Mouse (Mus musculus) limb, embryonic 10.5 days (tissue): ENCODE measurements around the gene Zfp536. TPM values are rescaled to one million over a fixed set of nuclear protein-coding genes. Genes with fewer than 3 reads are reported as not detected.
"Not testable (repeated sequence)": the region's sequence is repeated elsewhere in the genome, so short reads cannot be mapped to it uniquely, and the experiment has no call there.

Experiments used
- DNase-seq: peaks from one replicate; pipeline ENCODE4 v3.0.0-alpha.2; 2017; ENCODE audit warnings: low spot score
- H3K27ac ChIP-seq: fragments of 300-500 bp; sonication (generic); 2 replicates; pipeline ENCODE4 v1.5.1; 2016; ENCODE audit warnings: mild to moderate bottlenecking
- H3K27me3 ChIP-seq: fragments of 300-500 bp; sonication (generic); 2 replicates; pipeline ENCODE4 v1.6.1; 2016; ENCODE audit warnings: low read depth, mild to moderate bottlenecking; ENCODE audit not compliant: poor library complexity, severe bottlenecking
- H3K36me3 ChIP-seq: fragments of 300-500 bp; sonication (generic); 2 replicates; pipeline ENCODE4 v1.6.1; 2016; ENCODE audit warnings: mild to moderate bottlenecking, moderate library complexity
- H3K4me1 ChIP-seq: fragments of 300-500 bp; sonication (generic); 2 replicates; pipeline ENCODE4 v1.6.1; 2016
- H3K4me3 ChIP-seq: fragments of 300-500 bp; sonication (generic); 2 replicates; pipeline ENCODE4 v1.5.1; 2016; ENCODE audit warnings: mild to moderate bottlenecking, moderate library complexity
- H3K9me3 ChIP-seq: fragments of 300-500 bp; sonication (generic); replicated peaks from 2 replicates; pipeline ENCODE4 v1.6.1; 2016; ENCODE audit warnings: mild to moderate bottlenecking
- WGBS: fragments of 180-500 bp; shearing (Covaris S2); methylation state at CpG from one replicate; pipeline ENCODE4 v1.1.7; 2016; 5-methylcytosine and 5-hydroxymethylcytosine counted together
- polyA plus RNA-seq: library from polyadenylated mRNA; unstranded; fragments of >200 nt; fragmentation: Nextera tagmentation; extraction: Ambion mirVana; gene quantifications from 2 replicates; pipeline ENCODE4 v1.2.1, GENCODE M21; 2016

Zfp536 gene
- polyA plus RNA-seq, 1 experiment from 2014 or later = 1.8 TPM

- no peaks in the 10 kb centered on the region for H3K9me3 ChIP-seq
- WGBS = 82% methylated on average over 7 of the region's 7 CpGs
- DNase-seq = no peak
- peaks cover 26% of the 10 kb centered on the region for H3K27me3 ChIP-seq
- H3K4me1 ChIP-seq = 0 out of 2 replicates have a peak, but pooled peaks cover 6% of the 10 kb centered on the region
- H3K36me3 ChIP-seq = no peaks in the 10 kb centered on the region
- H3K27ac ChIP-seq = no peak overlapping the region
- H3K4me3 ChIP-seq = no peak overlapping the region
Observed at GRCm38 (mm10) chr7:37716626-37717025, 56.8 kb downstream of the Zfp536 start.

GRCm38 (mm10) chr7:37704464-37704863 lies 69.0 kb downstream of the Zfp536 start:
- no peaks in the 10 kb centered on the region for H3K36me3 ChIP-seq
- no peak overlapping the region for H3K27ac ChIP-seq
- no peaks in the 10 kb centered on the region for H3K9me3 ChIP-seq
- no peak overlapping the region for H3K4me3 ChIP-seq
- H3K4me1 ChIP-seq = no peaks in the 10 kb centered on the region
- H3K27me3 ChIP-seq = no peaks in the 10 kb centered on the region; the same call in 1 of the 2 replicates
- 94% methylated on average over 9 of the region's 9 CpGs for WGBS
- no peak for DNase-seq

GRCm38 (mm10) chr7:37697378-37697777 lies 76.1 kb downstream of the Zfp536 start:
- not testable (repeated sequence) for H3K27ac ChIP-seq, H3K36me3 ChIP-seq, H3K4me3 ChIP-seq, DNase-seq, H3K27me3 ChIP-seq, H3K9me3 ChIP-seq
- peaks cover 13% of the 10 kb centered on the region for H3K4me1 ChIP-seq
- WGBS = 93% methylated on average over 3 of the region's 3 CpGs

- H3K36me3 ChIP-seq = no peaks in the 10 kb centered on the region
- no peak for DNase-seq
- 59% methylated on average over 5 of the region's 5 CpGs for WGBS
- no peak overlapping the region for H3K4me3 ChIP-seq
- H3K4me1 ChIP-seq = peaks cover 23% of the 10 kb centered on the region
- H3K27ac ChIP-seq = no peak overlapping the region
- no peaks in the 10 kb centered on the region; the same call in 1 of the 2 replicates for H3K27me3 ChIP-seq
- no peaks in the 10 kb centered on the region for H3K9me3 ChIP-seq
Observed at GRCm38 (mm10) chr7:37695066-37695465, 78.4 kb downstream of the Zfp536 start.

GRCm38 (mm10) chr7:37690606-37691005 lies 82.8 kb downstream of the Zfp536 start:
- Histone ChIP-seq H3K4me3 (no peak overlapping the region), H3K4me1 (peaks cover 33% of the 10 kb centered on the region), H3K27ac (no peak overlapping the region), H3K27me3 (no peaks in the 10 kb centered on the region), H3K9me3 (no peaks in the 10 kb centered on the region), H3K36me3 (no peaks in the 10 kb centered on the region)
- 92% methylated on average over 10 of the region's 10 CpGs for WGBS
- no peak for DNase-seq

GRCm38 (mm10) chr7:37689561-37690305 lies 83.7 kb downstream of the Zfp536 start:
- Histone ChIP-seq H3K4me3 (no peak overlapping the region), H3K27me3 (no peaks in the 10 kb centered on the region), H3K27ac (no peak overlapping the region), H3K4me1 (peaks cover 27% of the 10 kb centered on the region), H3K9me3 (no peaks in the 10 kb centered on the region), H3K36me3 (no peaks in the 10 kb centered on the region)
- 78% methylated on average over 23 of the region's 23 CpGs for WGBS
- no peak for DNase-seq

- H3K9me3 ChIP-seq = no peaks in the 10 kb centered on the region
- no peak overlapping the region for H3K27ac ChIP-seq
- no peak overlapping the region for H3K4me3 ChIP-seq
- H3K4me1 ChIP-seq = peaks cover 27% of the 10 kb centered on the region
- H3K27me3 ChIP-seq = no peaks in the 10 kb centered on the region
- no peak for DNase-seq
- WGBS = 55% methylated on average over 11 of the region's 11 CpGs
- no peaks in the 10 kb centered on the region for H3K36me3 ChIP-seq
Observed at GRCm38 (mm10) chr7:37689107-37689511, 84.3 kb downstream of the Zfp536 start.

GRCm38 (mm10) chr7:37686366-37686765 lies 87.1 kb downstream of the Zfp536 start:
- Histone ChIP-seq H3K9me3 (no peaks in the 10 kb centered on the region), H3K27ac (no peak overlapping the region), H3K4me3 (no peak overlapping the region), H3K4me1 (peaks cover 16% of the 10 kb centered on the region; the same call in 1 of the 2 replicates), H3K36me3 (no peaks in the 10 kb centered on the region), H3K27me3 (no peaks in the 10 kb centered on the region)
- no peak for DNase-seq
- 89% methylated on average over 2 of the region's 2 CpGs for WGBS

GRCm38 (mm10) chr7:37685247-37685646 lies 88.2 kb downstream of the Zfp536 start:
- no peaks in the 10 kb centered on the region for H3K36me3 ChIP-seq
- peaks cover 11% of the 10 kb centered on the region; the same call in 1 of the 2 replicates for H3K4me1 ChIP-seq
- no peaks in the 10 kb centered on the region for H3K27me3 ChIP-seq
- no peak for DNase-seq
- WGBS = 82% methylated on average over 3 of the region's 3 CpGs
- H3K9me3 ChIP-seq = no peaks in the 10 kb centered on the region
- H3K27ac ChIP-seq = no peak overlapping the region
- no peak overlapping the region for H3K4me3 ChIP-seq

GRCm38 (mm10) chr7:37681335-37681734 lies 92.1 kb downstream of the Zfp536 start:
- no peaks in the 10 kb centered on the region for H3K9me3 ChIP-seq
- no peaks in the 10 kb centered on the region for H3K36me3 ChIP-seq
- no peak for DNase-seq
- H3K27me3 ChIP-seq = no peaks in the 10 kb centered on the region
- no peak overlapping the region for H3K4me3 ChIP-seq
- H3K27ac ChIP-seq = no peak overlapping the region
- H3K4me1 ChIP-seq = no peaks in the 10 kb centered on the region
- WGBS = 78% methylated on average over 3 of the region's 3 CpGs

GRCm38 (mm10) chr7:37663676-37664365 lies 109.6 kb downstream of the Zfp536 start:
- WGBS = 90% methylated on average over 7 of the region's 7 CpGs
- no peak overlapping the region for H3K27ac ChIP-seq
- H3K4me3 ChIP-seq = no peak overlapping the region
- no peaks in the 10 kb centered on the region for H3K9me3 ChIP-seq
- H3K27me3 ChIP-seq = no peaks in the 10 kb centered on the region
- no peaks in the 10 kb centered on the region for H3K4me1 ChIP-seq
- DNase-seq = no peak
- H3K36me3 ChIP-seq = no peaks in the 10 kb centered on the region

- DNase-seq = no peak
- Histone ChIP-seq H3K4me3 (no peak overlapping the region), H3K27me3 (no peaks in the 10 kb centered on the region), H3K27ac (no peak overlapping the region), H3K36me3 (no peaks in the 10 kb centered on the region), H3K9me3 (no peaks in the 10 kb centered on the region), H3K4me1 (no peaks in the 10 kb centered on the region)
- WGBS = 84% methylated on average over 11 of the region's 11 CpGs
Observed at GRCm38 (mm10) chr7:37648671-37649070, 124.8 kb downstream of the Zfp536 start.

- Histone ChIP-seq H3K4me1 (no peaks in the 10 kb centered on the region), H3K4me3 (no peak overlapping the region), H3K27ac (no peak overlapping the region), H3K9me3 (no peaks in the 10 kb centered on the region), H3K36me3 (no peaks in the 10 kb centered on the region), H3K27me3 (no peaks in the 10 kb centered on the region)
- WGBS = 92% methylated on average over 21 of the region's 21 CpGs
- no peak for DNase-seq
Observed at GRCm38 (mm10) chr7:37647917-37648615, 125.4 kb downstream of the Zfp536 start.
